Mouse (Mus musculus): ENCODE measurements around the gene Cracr2b. TPM values are rescaled to one million over a fixed set of nuclear protein-coding genes. Genes with fewer than 3 reads are reported as not detected.
A peak's percentile ranks its signal among the peaks of the same experiment; 100 is the strongest.

Gene Cracr2b
- polyA plus RNA-seq (2012; rRNA removed) = 10.0 and 14.9 TPM in 2 replicates

- H3K27ac ChIP-seq (ENCODE audit: control insufficient read depth, insufficient read depth, low read length) = no peak within 1 kb of the TSS
- DNase-seq = no peak
- WGBS = 88% methylated on average over 15 of the region's 15 CpGs
- TF ChIP-seq POLR2A (IDR thresholded peaks at IDR 0.05; ENCODE audit: control insufficient read depth, extremely low read depth, insufficient read depth, low read length, poor library complexity) = no peak
- no peak for TF ChIP-seq CTCF (IDR thresholded peaks at IDR 0.05; ENCODE audit: borderline replicate concordance, control insufficient read depth, extremely low read depth, insufficient read depth, low read length, poor library complexity)
- H3K4me1 ChIP-seq (replicated peaks; ENCODE audit: control insufficient read depth, insufficient read depth, low read length) = peaks cover 19% of the 10 kb centered on the region
- H3K27me3 ChIP-seq (ENCODE audit: control insufficient read depth, insufficient read depth, low read length) = peaks cover 2% of the 10 kb centered on the region; the same call in 1 of the 2 replicates
- no peaks in the 10 kb centered on the region for H3K36me3 ChIP-seq (ENCODE audit: control insufficient read depth, insufficient read depth, low read length)
- H3K4me3 ChIP-seq (ENCODE audit: control insufficient read depth, insufficient read depth, low read length) = peak within 1 kb of the TSS; percentile 12; the same call in 1 of the 2 replicates
Measured at GRCm38 (mm10) chr7:141460391-141461113, at the start of gene Cracr2b. TSS of gene Cracr2b (plus strand) at chr7:141461094.

- H3K4me1 ChIP-seq (replicated peaks; ENCODE audit: control insufficient read depth, insufficient read depth, low read length) = peaks cover 15% of the 10 kb centered on the region
- peaks cover 4% of the 10 kb centered on the region; the same call in 1 of the 2 replicates for H3K36me3 ChIP-seq (ENCODE audit: control insufficient read depth, insufficient read depth, low read length)
- WGBS = 96% methylated on average over 1 of the region's 1 CpGs
- H3K4me3 ChIP-seq (ENCODE audit: control insufficient read depth, insufficient read depth, low read length) = no peak overlapping the region
- no peak overlapping the region for H3K27ac ChIP-seq (ENCODE audit: control insufficient read depth, insufficient read depth, low read length)
- DNase-seq = no peak
- TF ChIP-seq CTCF (IDR thresholded peaks at IDR 0.05; ENCODE audit: borderline replicate concordance, control insufficient read depth, extremely low read depth, insufficient read depth, low read length, poor library complexity) (no peak), POLR2A (IDR thresholded peaks at IDR 0.05; ENCODE audit: control insufficient read depth, extremely low read depth, insufficient read depth, low read length, poor library complexity) (no peak)
- H3K27me3 ChIP-seq (ENCODE audit: control insufficient read depth, insufficient read depth, low read length) = no peaks in the 10 kb centered on the region
Measured at GRCm38 (mm10) chr7:141411667-141412066, 49.2 kb upstream of the Cracr2b start.

- Histone ChIP-seq H3K36me3 (ENCODE audit: control insufficient read depth, insufficient read depth, low read length) (peaks cover 4% of the 10 kb centered on the region; the same call in 1 of the 2 replicates), H3K4me1 (replicated peaks; ENCODE audit: control insufficient read depth, insufficient read depth, low read length) (peaks cover 15% of the 10 kb centered on the region), H3K27ac (ENCODE audit: control insufficient read depth, insufficient read depth, low read length) (peak overlapping the region; percentile 14; the same call in 1 of the 2 replicates), H3K27me3 (ENCODE audit: control insufficient read depth, insufficient read depth, low read length) (no peaks in the 10 kb centered on the region), H3K4me3 (ENCODE audit: control insufficient read depth, insufficient read depth, low read length) (peak overlapping the region; percentile 94)
- TF ChIP-seq CTCF (IDR thresholded peaks at IDR 0.05; ENCODE audit: borderline replicate concordance, control insufficient read depth, extremely low read depth, insufficient read depth, low read length, poor library complexity) (no peak), POLR2A (IDR thresholded peaks at IDR 0.05; ENCODE audit: control insufficient read depth, extremely low read depth, insufficient read depth, low read length, poor library complexity) (no peak)
- WGBS = 6% methylated on average over 16 of the region's 16 CpGs
- DNase-seq = peak; percentile 18
Measured at GRCm38 (mm10) chr7:141413331-141413730, 47.6 kb upstream of the Cracr2b start.

GRCm38 (mm10) chr7:141413809-141414584, 46.9 kb upstream of the Cracr2b start, which contains the start of gene Gatd1:
TSS of gene Gatd1 (minus strand) at chr7:141414136.
- H3K27me3 ChIP-seq (ENCODE audit: control insufficient read depth, insufficient read depth, low read length) = no peaks in the 10 kb centered on the region
- DNase-seq = peak; percentile 99
- under 1% methylated on average over 56 of the region's 56 CpGs for WGBS

GRCm38 (mm10) chr7:141416144-141416841, 44.6 kb upstream of the Cracr2b start:
- Histone ChIP-seq H3K27ac (ENCODE audit: control insufficient read depth, insufficient read depth, low read length) (no peak overlapping the region), H3K4me3 (ENCODE audit: control insufficient read depth, insufficient read depth, low read length) (no peak overlapping the region), H3K27me3 (ENCODE audit: control insufficient read depth, insufficient read depth, low read length) (no peaks in the 10 kb centered on the region), H3K36me3 (ENCODE audit: control insufficient read depth, insufficient read depth, low read length) (no peaks in the 10 kb centered on the region), H3K4me1 (replicated peaks; ENCODE audit: control insufficient read depth, insufficient read depth, low read length) (peaks cover 11% of the 10 kb centered on the region)
- TF ChIP-seq CTCF (IDR thresholded peaks at IDR 0.05; ENCODE audit: borderline replicate concordance, control insufficient read depth, extremely low read depth, insufficient read depth, low read length, poor library complexity) (no peak), POLR2A (IDR thresholded peaks at IDR 0.05; ENCODE audit: control insufficient read depth, extremely low read depth, insufficient read depth, low read length, poor library complexity) (no peak)
- no peak for DNase-seq
- WGBS = 95% methylated on average over 6 of the region's 6 CpGs

More at GRCm38 (mm10) chr7:141413809-141414584, 46.9 kb upstream of the Cracr2b start, which contains the start of gene Gatd1:
- H3K36me3 ChIP-seq (ENCODE audit: control insufficient read depth, insufficient read depth, low read length) = peaks cover 4% of the 10 kb centered on the region; the same call in 1 of the 2 replicates
- peak within 1 kb of the TSS; percentile 94 for H3K4me3 ChIP-seq (ENCODE audit: control insufficient read depth, insufficient read depth, low read length)
- peaks cover 14% of the 10 kb centered on the region for H3K4me1 ChIP-seq (replicated peaks; ENCODE audit: control insufficient read depth, insufficient read depth, low read length)
- TF ChIP-seq POLR2A (IDR thresholded peaks at IDR 0.05; ENCODE audit: control insufficient read depth, extremely low read depth, insufficient read depth, low read length, poor library complexity) (peak; percentile 80), CTCF (IDR thresholded peaks at IDR 0.05; ENCODE audit: borderline replicate concordance, control insufficient read depth, extremely low read depth, insufficient read depth, low read length, poor library complexity) (peak; percentile 44; the same call in 1 of the 2 replicates)
- H3K27ac ChIP-seq (ENCODE audit: control insufficient read depth, insufficient read depth, low read length) = peak within 1 kb of the TSS; percentile 14; the same call in 1 of the 2 replicates
